In the genomic region with DNA sequence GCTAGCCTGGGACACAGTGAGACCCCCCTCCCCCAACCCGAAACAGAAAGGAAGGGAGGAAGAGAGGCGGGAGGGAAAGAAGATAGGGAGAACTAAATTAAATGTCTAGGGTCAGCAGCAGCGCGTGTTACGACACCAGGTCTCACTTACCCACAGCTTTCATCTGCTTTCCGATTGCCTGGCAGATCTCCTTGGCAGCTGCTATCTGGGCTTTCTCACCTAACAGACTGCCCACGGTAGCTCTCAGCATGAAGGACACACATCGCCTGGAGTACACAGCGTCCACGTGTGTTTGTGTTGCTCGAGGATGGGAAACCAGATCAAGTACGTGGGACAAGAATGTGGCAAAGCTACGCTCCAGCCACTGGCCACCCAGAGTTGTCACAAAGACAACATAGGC, we compare ENCODE assay signal across 25 mouse cellular contexts. TPM values are rescaled to one million over a fixed set of nuclear protein-coding genes. Genes with fewer than 3 reads are reported as not detected.
A peak's percentile ranks its signal among the peaks of the same experiment; 100 is the strongest.
DNase-seq lines count a peak whose midpoint lies in the region; ATAC-seq lines count a peak whose summit lies in the region.
"Had no signal": no experiment of that assay in that cellular context is flagged by ENCODE, and none has a peak within 500 bp of the region (broad histone marks: within the 10 kb centered on the region; RNA-seq: fewer than 3 reads in every experiment).

No protein-coding gene starts in this region.

- 52% methylated on average over 13 of the region's 13 CpGs for WGBS in heart, embryonic 13.5 days
- 55% methylated on average over 13 of the region's 13 CpGs for WGBS in heart, embryonic 11.5 days (ENCODE audit: insufficient replicate concordance)
- 59% methylated on average over 13 of the region's 13 CpGs for WGBS in heart, embryonic 16.5 days

- H3K36me3 ChIP-seq in heart, embryonic 13.5 days = peaks cover 88% of the 10 kb centered on the region
- H3K36me3 ChIP-seq in heart, embryonic 11.5 days (ENCODE audit: control insufficient read depth, insufficient read depth, low read length) = peaks cover 18% of the 10 kb centered on the region
- H3K36me3 ChIP-seq in heart, embryonic 16.5 days (ENCODE audit: control insufficient read depth, insufficient read depth) = peaks cover 35% of the 10 kb centered on the region

- no peak overlapping the region for H3K4me3 ChIP-seq in heart, embryonic 13.5 days
- no peak overlapping the region for H3K4me3 ChIP-seq in heart, embryonic 11.5 days (ENCODE audit: low read depth, low read length)
- no peak overlapping the region for H3K4me3 ChIP-seq in heart, embryonic 16.5 days (ENCODE audit: low read length)
- H3K4me3 ChIP-seq: embryonic facial prominence, embryonic 12.5 days; embryonic facial prominence, embryonic 15.5 days had no signal

- H3K4me1 ChIP-seq in heart, embryonic 13.5 days = peaks cover 6% of the 10 kb centered on the region; the same call in 1 of the 2 replicates
- H3K4me1 ChIP-seq in heart, embryonic 11.5 days (ENCODE audit: control insufficient read depth, insufficient read depth, low read length) = no peaks in the 10 kb centered on the region
- H3K4me1 ChIP-seq in heart, embryonic 16.5 days (ENCODE audit: control insufficient read depth, insufficient read depth, low read length) = peaks cover 5% of the 10 kb centered on the region; the same call in 1 of the 2 replicates
- H3K4me1 ChIP-seq: embryonic facial prominence, embryonic 12.5 days; embryonic facial prominence, embryonic 15.5 days had no signal

- no peak overlapping the region for H3K9ac ChIP-seq in heart, embryonic 13.5 days
- H3K9ac ChIP-seq in heart, embryonic 11.5 days (ENCODE audit: low read depth, low read length) = no peak overlapping the region
- peak overlapping the region; percentile 22; the same call in 1 of the 2 replicates for H3K9ac ChIP-seq in heart, embryonic 16.5 days (ENCODE audit: low read length)
- H3K9ac ChIP-seq: embryonic facial prominence, embryonic 12.5 days; embryonic facial prominence, embryonic 15.5 days; forebrain, postnatal 0 days; hindbrain, embryonic 14.5 days had no signal

- H3K27me3 ChIP-seq in heart, embryonic 13.5 days (replicated peaks) = no peaks in the 10 kb centered on the region
- no peaks in the 10 kb centered on the region for H3K27me3 ChIP-seq in heart, embryonic 11.5 days (ENCODE audit: control insufficient read depth, insufficient read depth, low read length)
- H3K27me3 ChIP-seq in heart, embryonic 16.5 days (ENCODE audit: control insufficient read depth, insufficient read depth, low read length) = no peaks in the 10 kb centered on the region
- H3K27me3 ChIP-seq: embryonic facial prominence, embryonic 12.5 days; embryonic facial prominence, embryonic 15.5 days had no signal

- no peak for ATAC-seq in heart, embryonic 13.5 days (ENCODE audit: extremely low read depth, insufficient number of reproducible peaks, low FRiP score, low TSS enrichment)
- no peak for ATAC-seq in heart, embryonic 11.5 days (replicated peaks; ENCODE audit: insufficient number of reproducible peaks, low FRiP score, low TSS enrichment)
- ATAC-seq in heart, embryonic 16.5 days (replicated peaks; ENCODE audit: extremely low read depth, insufficient read depth, low FRiP score) = no peak; the same call in 1 of the 2 replicates
- ATAC-seq: activated CD4-positive, CD25-positive, alpha-beta regulatory T cell, adult 4 months; forebrain, embryonic 14.5 days; forebrain, postnatal 0 days; hindbrain, postnatal 0 days; inflammation-experienced regulatory T-cells, adult 6 months; intestine, embryonic 16.5 days had no signal

- peak overlapping the region; percentile 26; the same call in 1 of the 2 replicates for H3K27ac ChIP-seq in heart, embryonic 13.5 days (replicated peaks)
- H3K27ac ChIP-seq in heart, embryonic 11.5 days (ENCODE audit: low read depth, low read length) = no peak overlapping the region
- 0 out of 2 replicates have a peak overlapping the region, but pooled peaks have one; percentile 12 for H3K27ac ChIP-seq in heart, embryonic 16.5 days (ENCODE audit: low read length)
- H3K27ac ChIP-seq: embryonic facial prominence, embryonic 12.5 days; embryonic facial prominence, embryonic 15.5 days; hindbrain, embryonic 14.5 days; hindbrain, postnatal 0 days; kidney, postnatal 0 days had no signal

- peak; percentile 43 for DNase-seq in gastrocnemius, adult 18-20 months (ENCODE audit: low spot score)
- DNase-seq in gastrocnemius, postnatal 36 days = no peak
- DNase-seq in gastrocnemius, postnatal 25 days = peak; percentile 19
- no peak for DNase-seq in gastrocnemius, postnatal 4 days (ENCODE audit: low spot score in 2 of 2)
- DNase-seq in heart, postnatal 10 days = no peak
- DNase-seq: adrenal gland, adult 8-10 months; adrenal gland, postnatal 25 days; cerebellum, adult 18-20 months; cerebellum, adult 9-10 months; cerebellum, postnatal 14 days; forebrain, postnatal 0 days; heart, postnatal 4 days; kidney, adult 18-20 months had no signal

- no peaks in the 10 kb centered on the region for H3K9me3 ChIP-seq in heart, embryonic 13.5 days
- no peaks in the 10 kb centered on the region for H3K9me3 ChIP-seq in heart, embryonic 11.5 days (replicated peaks; ENCODE audit: control insufficient read depth, low read length)
- no peaks in the 10 kb centered on the region for H3K9me3 ChIP-seq in heart, embryonic 16.5 days (replicated peaks; ENCODE audit: control insufficient read depth, low read length)
- H3K9me3 ChIP-seq: embryonic facial prominence, embryonic 12.5 days; embryonic facial prominence, embryonic 15.5 days had no signal

- intact Hi-C loops in gastrocnemius, postnatal 36 days (cut with DNase I) = no loop called here
- intact Hi-C loops in heart, postnatal 10 days (cut with DNase I) = no loop called here

- H3K4me2 ChIP-seq in heart, embryonic 13.5 days = no peak overlapping the region
- no peak overlapping the region for H3K4me2 ChIP-seq in heart, embryonic 11.5 days
- H3K4me2 ChIP-seq in heart, embryonic 16.5 days (ENCODE audit: low read depth, low read length) = no peak overlapping the region
- H3K4me2 ChIP-seq: embryonic facial prominence, embryonic 12.5 days; embryonic facial prominence, embryonic 15.5 days; hindbrain, embryonic 14.5 days had no signal

RNA-seq across cellular contexts. Expression of a gene that starts 10.8 kb away (rescaled TPM):
- 1 to 10 TPM; 7.6 to 9.0 TPM for total RNA-seq in gastrocnemius, adult 18-20 months (2021)
- total RNA-seq in gastrocnemius, postnatal 36 days (2021) = 1 to 10 TPM; 5.9 to 6.5 TPM
- total RNA-seq in gastrocnemius, postnatal 25 days (2021) = 10 to 100 TPM in 1 of 2 experiments, 1 to 10 TPM in 1; 7.1 to 10.5 TPM
- 10 to 100 TPM; 18.1 to 18.8 TPM for total RNA-seq in gastrocnemius, postnatal 4 days (2021)
- 16.0 and 18.8 TPM in 2 replicates for polyA plus RNA-seq in heart, embryonic 13.5 days (2015; fragmentation: Nextera tagmentation; extraction: Ambion mirVana)
- 16.9 and 18.7 TPM in 2 replicates for polyA plus RNA-seq in heart, embryonic 11.5 days (2014; fragmentation: Nextera tagmentation; extraction: Ambion mirVana)
- polyA plus RNA-seq in heart, embryonic 16.5 days (2015; fragmentation: Nextera tagmentation; extraction: Ambion mirVana) = 24.7 and 28.7 TPM in 2 replicates
- 10 to 100 TPM; 31.7 to 35.5 TPM for total RNA-seq in heart, postnatal 10 days (2021)

RNA-seq across cellular contexts. Expression of a gene that starts 11.0 kb away (rescaled TPM):
- 10 to 100 TPM; 25.1 to 26.1 TPM for total RNA-seq in gastrocnemius, adult 18-20 months (2021)
- total RNA-seq in gastrocnemius, postnatal 36 days (2021) = 10 to 100 TPM; 17.0 to 20.7 TPM
- total RNA-seq in gastrocnemius, postnatal 25 days (2021) = 10 to 100 TPM; 18.7 to 20.7 TPM
- total RNA-seq in gastrocnemius, postnatal 4 days (2021) = 10 to 100 TPM; 23.7 to 25.8 TPM
- 33.1 and 35.7 TPM in 2 replicates for polyA plus RNA-seq in heart, embryonic 13.5 days (2015; fragmentation: Nextera tagmentation; extraction: Ambion mirVana)
- polyA plus RNA-seq in heart, embryonic 11.5 days (2014; fragmentation: Nextera tagmentation; extraction: Ambion mirVana) = 31.8 and 32.5 TPM in 2 replicates
- polyA plus RNA-seq in heart, embryonic 16.5 days (2015; fragmentation: Nextera tagmentation; extraction: Ambion mirVana) = 38.5 and 43.7 TPM in 2 replicates
- total RNA-seq in heart, postnatal 10 days (2021) = 10 to 100 TPM; 25.9 to 30.0 TPM

RNA-seq across cellular contexts. Expression of a gene that starts 58.0 kb away (rescaled TPM):
- 1 to 10 TPM; 2.8 to 3.3 TPM for total RNA-seq in gastrocnemius, adult 18-20 months (2021)
- total RNA-seq in gastrocnemius, postnatal 36 days (2021) = 1 to 10 TPM; 3.4 to 3.6 TPM
- 1 to 10 TPM; 4.4 to 4.5 TPM for total RNA-seq in gastrocnemius, postnatal 25 days (2021)
- total RNA-seq in gastrocnemius, postnatal 4 days (2021) = 10 to 100 TPM; 10.1 to 14.7 TPM
- polyA plus RNA-seq in heart, embryonic 13.5 days (2015; fragmentation: Nextera tagmentation; extraction: Ambion mirVana) = 11.0 and 12.7 TPM in 2 replicates
- 6.4 and 9.5 TPM in 2 replicates for polyA plus RNA-seq in heart, embryonic 11.5 days (2014; fragmentation: Nextera tagmentation; extraction: Ambion mirVana)
- 9.6 and 10.4 TPM in 2 replicates for polyA plus RNA-seq in heart, embryonic 16.5 days (2015; fragmentation: Nextera tagmentation; extraction: Ambion mirVana)
- total RNA-seq in heart, postnatal 10 days (2021) = 10 to 100 TPM; 13.3 to 13.9 TPM

Comparison
In these comparisons a context has a peak if more than half of its experiments do, and no peak if none do; other contexts are left out.
1. DNase-seq: peak in gastrocnemius, adult 18-20 months (single experiment) and gastrocnemius, postnatal 25 days (single experiment); none in gastrocnemius, postnatal 36 days (0 of 2), gastrocnemius, postnatal 4 days (0 of 2) and heart, postnatal 10 days (0 of 2).